Mouse (Mus musculus) liver, adult 2 months (tissue): ENCODE data around the gene Gh.

Experiments used
- CTCF ChIP-seq: fragments of 200-500 bp; IDR thresholded peaks from 2 replicates; pipeline ENCODE4 v1.5.1; 2011; ENCODE audit warnings: low read depth, low read length, control low read depth
- POLR2A ChIP-seq: fragments of 200-500 bp; IDR thresholded peaks from 2 replicates; pipeline ENCODE4 v1.6.1; 2011; ENCODE audit warnings: low read length, control low read depth; ENCODE audit not compliant: insufficient read depth; ENCODE audit errors: extremely low read depth

DNA sequence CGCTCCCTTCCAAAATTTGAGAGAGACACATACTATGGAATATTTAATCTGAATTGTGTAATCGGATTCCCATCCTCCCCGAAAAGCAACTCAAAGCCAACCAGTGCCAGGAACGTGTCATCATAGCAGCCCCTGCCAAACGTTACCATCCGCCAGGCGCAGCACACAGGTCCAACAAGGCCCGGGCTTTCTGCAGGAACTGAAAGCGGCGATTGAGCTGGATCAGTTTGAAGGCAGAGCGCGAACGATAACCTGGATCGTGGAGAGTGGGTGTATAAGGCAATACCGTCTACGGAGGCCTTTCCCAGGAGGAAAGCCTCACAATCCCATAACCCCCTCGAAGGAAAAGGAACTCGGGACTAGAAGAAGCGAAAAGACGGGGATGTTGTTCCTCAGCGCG, 46.5 kb downstream of the Gh start:
- TF ChIP-seq POLR2A, result no peak
- no peak for TF ChIP-seq CTCF
